Mouse (Mus musculus) stomach, embryonic 14.5 days (tissue): ENCODE measurements around the gene Wnt7b. TPM values are rescaled to one million over a fixed set of nuclear protein-coding genes. Genes with fewer than 3 reads are reported as not detected.
A peak's percentile ranks its signal among the peaks of the same experiment; 100 is the strongest.

Experiments used
- ATAC-seq: fragments of 200-750 bp; cut with Nextera tagmentation; 2 replicates; pipeline ENCODE4 v1.8.0; 2017; ENCODE audit warnings: low read depth, moderate TSS enrichment; ENCODE audit not compliant: insufficient number of reproducible peaks, insufficient read depth, low FRiP score
- H3K27ac ChIP-seq: fragments of 300-500 bp; sonication (generic); 2 replicates; pipeline ENCODE4 v1.5.1; 2014; ENCODE audit warnings: mild to moderate bottlenecking, low read length, moderate library complexity, mixed read lengths
- H3K27me3 ChIP-seq: fragments of 300-500 bp; sonication (generic); 2 replicates; pipeline ENCODE4 v1.6.1; 2014; ENCODE audit warnings: low read length, control low read depth, mixed read lengths; ENCODE audit not compliant: control insufficient read depth, insufficient read depth
- H3K36me3 ChIP-seq: fragments of 300-500 bp; sonication (generic); 2 replicates; pipeline ENCODE4 v1.6.1; 2014; ENCODE audit warnings: mild to moderate bottlenecking, control low read depth, low read length, moderate library complexity, mixed read lengths; ENCODE audit not compliant: control insufficient read depth, insufficient read depth
- H3K4me1 ChIP-seq: fragments of 300-500 bp; sonication (generic); 2 replicates; pipeline ENCODE4 v1.6.1; 2014; ENCODE audit warnings: low read length, control low read depth, mixed read lengths; ENCODE audit not compliant: control insufficient read depth, insufficient read depth
- H3K4me2 ChIP-seq: fragments of 300-500 bp; sonication (generic); replicated peaks from 2 replicates; pipeline ENCODE4 v1.6.1; 2014; ENCODE audit warnings: low read depth, low read length, control low read depth
- H3K4me3 ChIP-seq: fragments of 300-500 bp; sonication (generic); 2 replicates; pipeline ENCODE4 v1.5.1; 2014; ENCODE audit warnings: low read depth, low read length, control low read depth
- H3K9ac ChIP-seq: fragments of 300-500 bp; sonication (generic); replicated peaks from 2 replicates; pipeline ENCODE4 v1.6.1; 2014; ENCODE audit warnings: low read depth, mild to moderate bottlenecking, control low read depth, low read length, moderate library complexity, mixed read lengths
- H3K9me3 ChIP-seq: fragments of 300-500 bp; sonication (generic); 2 replicates; pipeline ENCODE4 v1.6.1; 2016; ENCODE audit warnings: low read depth, low read length, control low read depth; ENCODE audit not compliant: control insufficient read depth
- WGBS: fragments of 180-500 bp; shearing (Covaris S2); extraction: QIAGEN DNeasy Blood & Tissue Kit; methylation state at CpG from one replicate; pipeline ENCODE4 v1.1.7; 2014; 5-methylcytosine and 5-hydroxymethylcytosine counted together
- polyA plus RNA-seq: library from polyadenylated mRNA; unstranded; fragments of >200 nt; fragmentation: Nextera tagmentation; extraction: Ambion mirVana; gene quantifications from 2 replicates; pipeline ENCODE4 v1.2.1, GENCODE M21; 2014

The Wnt7b gene
- 0.75 and 2.5 TPM in 2 replicates for polyA plus RNA-seq

DNA sequence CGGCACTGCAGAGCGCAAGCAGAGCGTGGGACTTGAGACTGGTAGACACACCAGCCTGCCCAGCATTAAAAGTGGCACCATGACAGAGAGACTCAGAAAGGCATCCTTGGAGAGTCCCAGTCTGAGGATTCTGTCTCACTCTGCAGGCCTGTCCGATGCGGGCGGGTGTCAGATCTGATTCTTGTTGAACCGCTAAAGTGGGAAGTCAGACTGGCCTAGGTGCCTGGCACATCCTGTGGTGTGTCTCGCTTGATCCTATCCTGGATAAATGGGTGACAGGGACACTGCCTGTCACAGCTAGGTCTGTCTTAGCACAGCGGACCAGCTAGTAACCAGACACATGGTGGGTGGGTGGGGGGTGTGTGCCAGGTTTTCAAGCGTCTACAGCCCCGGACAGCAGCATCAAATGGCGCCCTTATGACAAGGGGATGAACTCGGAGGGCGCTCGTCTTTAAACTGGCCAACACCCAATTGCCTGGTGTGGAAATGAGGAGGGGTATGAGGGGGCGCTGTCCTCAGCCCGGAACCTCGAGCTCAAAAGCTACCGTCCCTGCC, at the start of gene Wnt7b:
Wnt7b (minus strand) TSS at position 118 of the 555 bp plus-strand sequence.
- no peaks in the 10 kb centered on the region for H3K36me3 ChIP-seq
- 3% methylated on average over 19 of the region's 19 CpGs for WGBS
- no peak within 1 kb of the TSS for H3K9ac ChIP-seq
- H3K9me3 ChIP-seq: no peaks in the 10 kb centered on the region
- no peak for ATAC-seq
- peaks cover 17% of the 10 kb centered on the region; the same call in 1 of the 2 replicates for H3K4me1 ChIP-seq
- no peak within 1 kb of the TSS for H3K27ac ChIP-seq
- H3K27me3 ChIP-seq: peaks cover 61% of the 10 kb centered on the region
- peak within 1 kb of the TSS; percentile 47 for H3K4me3 ChIP-seq
- H3K4me2 ChIP-seq: peak within 1 kb of the TSS; percentile 98

DNA sequence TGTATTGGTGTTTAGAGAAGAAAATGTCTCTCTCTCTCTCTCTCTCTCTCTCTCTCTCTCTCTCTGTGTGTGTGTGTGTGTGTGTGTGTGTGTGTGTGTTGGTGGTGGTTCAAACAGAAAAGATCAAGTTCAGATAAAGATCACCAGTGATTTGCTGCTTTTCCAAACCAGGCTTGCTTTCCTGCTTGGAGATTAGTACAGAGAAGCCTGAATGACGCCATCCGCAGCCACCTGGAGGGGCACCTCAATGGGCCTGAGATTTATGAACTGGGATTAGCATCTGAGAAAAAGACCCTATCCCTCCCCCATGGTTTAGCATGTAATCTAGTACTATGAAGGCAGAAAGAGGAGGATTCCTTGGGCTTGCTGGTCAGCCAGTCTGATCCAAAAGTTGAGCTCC, 49.3 kb upstream of the Wnt7b start:
- no peaks in the 10 kb centered on the region for H3K36me3 ChIP-seq
- H3K9me3 ChIP-seq: no peaks in the 10 kb centered on the region

DNA sequence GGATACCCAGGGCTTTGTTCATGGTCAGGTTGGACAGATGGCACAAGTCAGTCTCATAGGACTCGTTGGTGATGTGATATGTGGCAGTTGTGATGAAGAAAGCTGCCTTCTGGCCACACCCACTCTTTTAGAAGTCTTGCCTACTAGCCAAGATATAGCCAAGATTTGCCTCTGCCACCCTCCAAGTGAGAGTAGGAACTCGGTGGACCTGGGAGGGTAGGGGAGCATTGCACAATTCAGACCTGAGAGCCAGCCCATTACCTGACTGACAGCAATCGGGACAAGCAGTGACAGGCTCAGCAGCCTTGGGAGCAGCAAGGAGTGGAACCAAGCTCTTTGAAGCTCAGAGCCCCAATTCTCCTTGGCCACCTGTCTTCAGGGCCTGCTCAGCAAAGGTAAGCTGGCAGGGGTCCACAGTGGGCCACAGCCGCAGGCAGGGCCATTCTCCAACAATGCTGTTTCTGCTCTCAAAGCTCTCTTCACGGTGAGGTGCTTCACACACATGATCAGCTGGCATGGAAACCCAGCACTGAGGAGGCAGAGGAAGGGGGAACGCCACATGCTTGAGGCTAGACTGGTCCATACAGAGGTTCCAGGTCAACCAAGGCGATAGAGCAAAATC, 47.8 kb upstream of the Wnt7b start:
- Histone ChIP-seq H3K9ac (no peak overlapping the region), H3K4me2 (no peak overlapping the region), H3K27me3 (peaks cover 5% of the 10 kb centered on the region; the same call in 1 of the 2 replicates), H3K9me3 (no peaks in the 10 kb centered on the region), H3K27ac (no peak overlapping the region), H3K36me3 (no peaks in the 10 kb centered on the region), H3K4me1 (no peaks in the 10 kb centered on the region; the same call in 1 of the 2 replicates), H3K4me3 (no peak overlapping the region)
- WGBS: 77% methylated on average over 7 of the region's 7 CpGs
- ATAC-seq: no peak

More for the DNA sequence above, 49.3 kb upstream of the Wnt7b start:
- 49% methylated on average over 2 of the region's 2 CpGs for WGBS
- ATAC-seq: no peak
- no peak overlapping the region for H3K9ac ChIP-seq
- no peaks in the 10 kb centered on the region for H3K27me3 ChIP-seq
- H3K27ac ChIP-seq: no peak overlapping the region
- H3K4me1 ChIP-seq: no peaks in the 10 kb centered on the region
- no peak overlapping the region for H3K4me2 ChIP-seq
- no peak overlapping the region for H3K4me3 ChIP-seq

DNA sequence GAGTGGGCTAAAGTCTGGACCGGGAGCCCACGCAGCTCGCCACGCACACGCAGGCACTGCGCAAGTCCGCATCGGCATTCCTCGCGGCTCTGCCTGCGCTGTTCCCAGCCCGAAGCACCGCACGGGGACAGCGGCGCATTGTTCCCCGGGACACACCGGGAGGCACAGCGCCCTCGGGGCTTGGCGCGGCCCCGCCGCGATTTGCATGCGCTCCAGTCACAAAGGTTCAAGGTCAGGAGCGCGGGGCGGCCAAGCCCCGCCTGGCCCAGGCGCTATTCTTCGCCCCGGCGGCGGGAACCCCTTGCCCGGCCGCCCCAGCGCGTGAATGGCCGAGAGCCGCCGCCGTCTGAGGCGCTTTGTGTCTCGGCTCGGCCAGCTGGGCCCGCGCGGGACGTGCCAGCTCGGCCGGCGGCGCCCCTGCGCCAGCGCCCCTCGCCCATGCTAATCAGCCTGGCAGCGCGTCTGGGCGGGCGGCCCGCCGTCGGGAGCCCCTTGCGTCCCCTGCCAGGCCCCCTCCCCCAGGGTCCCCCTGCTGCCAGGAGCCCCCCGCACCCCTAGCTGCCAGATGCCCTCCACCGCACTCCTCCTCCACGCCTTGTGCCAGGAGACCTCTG, 43.5 kb upstream of the Wnt7b start:
- peaks cover 13% of the 10 kb centered on the region; the same call in 1 of the 2 replicates for H3K27me3 ChIP-seq
- 2% methylated on average over 61 of the region's 68 CpGs for WGBS
- H3K27ac ChIP-seq: no peak overlapping the region
- no peak for ATAC-seq
- H3K9ac ChIP-seq: peak overlapping the region; percentile 48
- H3K4me3 ChIP-seq: peak overlapping the region; percentile 42
- no peaks in the 10 kb centered on the region for H3K36me3 ChIP-seq
- no peaks in the 10 kb centered on the region; the same call in 1 of the 2 replicates for H3K9me3 ChIP-seq
- peak overlapping the region; percentile 93 for H3K4me2 ChIP-seq
- no peaks in the 10 kb centered on the region; the same call in 1 of the 2 replicates for H3K4me1 ChIP-seq

DNA sequence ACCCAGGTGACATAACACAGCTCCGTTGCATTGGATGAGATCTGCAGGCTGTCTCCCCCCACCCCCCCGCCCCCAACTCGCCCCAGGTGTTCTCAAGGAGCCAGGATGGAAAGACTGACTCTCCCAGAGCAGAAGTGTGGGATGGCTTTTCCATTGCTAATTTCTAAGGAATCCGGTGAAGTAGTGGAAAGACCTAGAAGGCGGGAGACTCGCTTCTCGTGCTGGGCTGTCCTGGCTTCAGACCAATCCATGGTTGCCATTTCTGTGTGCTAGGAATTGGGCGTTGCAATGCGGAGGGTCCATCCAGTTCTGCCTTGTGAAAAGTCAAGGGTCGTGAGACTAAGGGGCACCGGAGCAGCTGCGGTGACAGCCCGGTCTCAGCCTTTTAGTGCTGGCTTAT, 39.9 kb upstream of the Wnt7b start:
- Histone ChIP-seq H3K4me3 (no peak overlapping the region), H3K9ac (no peak overlapping the region), H3K4me2 (no peak overlapping the region), H3K9me3 (no peaks in the 10 kb centered on the region; the same call in 1 of the 2 replicates), H3K27ac (no peak overlapping the region), H3K27me3 (peaks cover 13% of the 10 kb centered on the region; the same call in 1 of the 2 replicates), H3K36me3 (no peaks in the 10 kb centered on the region), H3K4me1 (no peaks in the 10 kb centered on the region; the same call in 1 of the 2 replicates)
- 75% methylated on average over 13 of the region's 13 CpGs for WGBS
- no peak for ATAC-seq

DNA sequence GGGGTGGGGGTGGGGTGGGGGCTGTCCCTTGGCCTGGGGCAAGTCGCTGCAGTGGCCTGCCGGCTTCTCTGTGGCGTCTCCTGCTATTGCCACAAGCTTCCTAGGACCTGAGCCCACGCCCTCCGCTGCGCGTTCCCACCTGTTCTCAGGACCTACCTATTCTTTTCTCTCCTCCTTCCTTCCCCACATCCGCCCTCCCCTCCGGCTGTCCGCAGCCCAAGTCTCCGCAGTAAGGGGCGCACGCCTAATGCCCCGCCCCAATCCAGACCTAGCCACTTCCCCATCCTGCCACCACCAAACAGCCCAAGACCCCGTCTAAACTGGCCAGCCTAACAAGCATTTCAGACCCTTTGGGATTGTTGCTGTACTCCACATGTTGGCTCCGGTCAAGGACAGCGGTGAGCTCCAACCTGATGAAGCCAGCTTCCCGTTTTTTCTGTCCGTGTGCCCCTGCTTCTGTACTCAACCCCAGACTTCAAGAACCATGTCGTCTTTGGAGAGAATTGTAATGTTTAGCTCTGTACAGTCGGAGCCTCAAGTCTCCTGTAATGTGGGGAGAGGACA, 33.3 kb upstream of the Wnt7b start:
- Histone ChIP-seq H3K36me3 (no peaks in the 10 kb centered on the region), H3K4me1 (peaks cover 16% of the 10 kb centered on the region; the same call in 1 of the 2 replicates), H3K27ac (no peak overlapping the region), H3K27me3 (no peaks in the 10 kb centered on the region), H3K9me3 (no peaks in the 10 kb centered on the region), H3K4me3 (no peak overlapping the region), H3K4me2 (peak overlapping the region; percentile 4; the same call in 1 of the 2 replicates), H3K9ac (no peak overlapping the region)
- ATAC-seq: no peak
- 33% methylated on average over 21 of the region's 21 CpGs for WGBS

DNA sequence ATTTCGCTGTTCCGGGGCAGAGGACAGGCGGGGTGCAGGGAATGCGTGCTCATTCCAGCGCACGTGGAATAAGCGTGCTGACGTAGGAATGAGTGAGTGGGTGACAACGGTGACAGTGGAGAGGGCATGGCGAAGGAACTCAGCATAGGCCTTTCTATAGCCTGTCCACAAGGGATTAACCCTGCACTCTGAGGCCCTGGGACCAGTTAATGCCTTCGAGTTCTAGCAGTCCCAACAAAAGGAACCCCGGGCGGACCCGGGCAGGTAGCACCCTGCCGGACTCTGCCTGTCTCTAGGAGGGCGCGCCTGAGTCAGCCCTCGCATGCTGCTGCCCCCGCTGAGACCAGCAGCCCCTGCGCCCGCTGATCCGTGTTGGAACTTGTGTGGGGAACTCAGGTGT, 32.8 kb upstream of the Wnt7b start:
- Histone ChIP-seq H3K4me1 (peaks cover 16% of the 10 kb centered on the region; the same call in 1 of the 2 replicates), H3K27me3 (no peaks in the 10 kb centered on the region), H3K27ac (no peak overlapping the region; the same call in 1 of the 2 replicates), H3K4me2 (peak overlapping the region; percentile 4; the same call in 1 of the 2 replicates), H3K9ac (no peak overlapping the region), H3K36me3 (no peaks in the 10 kb centered on the region), H3K4me3 (no peak overlapping the region), H3K9me3 (no peaks in the 10 kb centered on the region)
- no peak for ATAC-seq
- 49% methylated on average over 22 of the region's 22 CpGs for WGBS
